Mouse (Mus musculus): ENCODE measurements around the gene Arl15. TPM values are rescaled to one million over a fixed set of nuclear protein-coding genes. Genes with fewer than 3 reads are reported as not detected.

Gene Arl15
- polyA plus RNA-seq, 1 experiment from 2014 or later = 3.7 TPM

DNA sequence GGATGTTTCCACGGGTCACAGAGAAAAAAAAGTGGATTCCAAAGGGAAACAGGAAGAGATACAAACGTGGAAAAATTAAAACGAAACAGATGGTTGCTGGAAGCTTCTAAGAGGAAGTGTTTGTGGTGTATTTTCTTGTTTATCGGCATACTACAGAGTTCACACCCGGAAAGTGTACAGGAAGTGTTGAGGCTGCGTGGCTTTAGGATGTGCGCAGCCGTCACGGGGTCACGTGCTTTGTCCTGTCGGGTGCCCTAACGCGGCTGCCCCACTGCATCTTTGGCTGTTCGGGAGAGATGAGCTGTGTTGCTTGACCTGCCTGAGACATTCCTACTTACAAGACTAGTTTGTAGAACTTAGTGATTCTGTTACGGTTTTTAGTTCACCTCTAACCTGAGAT lies 76.1 kb downstream of the Arl15 start:
- Histone ChIP-seq H3K4me1 (replicated peaks; ENCODE audit: control insufficient read depth, insufficient read depth) (no peaks in the 10 kb centered on the region), H3K36me3 (ENCODE audit: control insufficient read depth, insufficient read depth, low read length) (no peaks in the 10 kb centered on the region), H3K4me3 (ENCODE audit: low read depth, low read length) (no peak overlapping the region), H3K27me3 (ENCODE audit: control insufficient read depth, insufficient read depth, low read length) (no peaks in the 10 kb centered on the region), H3K9ac (ENCODE audit: low read length) (no peak overlapping the region), H3K9me3 (ENCODE audit: control insufficient read depth, low read length) (no peaks in the 10 kb centered on the region), H3K4me2 (replicated peaks; ENCODE audit: low read depth) (no peak overlapping the region), H3K27ac (replicated peaks) (no peak overlapping the region)
- ATAC-seq (ENCODE audit: low FRiP score, low TSS enrichment) (no peak), DNase-seq (ENCODE audit: low spot score) (no peak)
- TF ChIP-seq CTCF (IDR thresholded peaks at IDR 0.05; ENCODE audit: low read depth) (no peak), EP300 (optimal IDR thresholded peaks at IDR 0.05) (no peak)
- 84% methylated on average over 15 of the region's 15 CpGs for WGBS

DNA sequence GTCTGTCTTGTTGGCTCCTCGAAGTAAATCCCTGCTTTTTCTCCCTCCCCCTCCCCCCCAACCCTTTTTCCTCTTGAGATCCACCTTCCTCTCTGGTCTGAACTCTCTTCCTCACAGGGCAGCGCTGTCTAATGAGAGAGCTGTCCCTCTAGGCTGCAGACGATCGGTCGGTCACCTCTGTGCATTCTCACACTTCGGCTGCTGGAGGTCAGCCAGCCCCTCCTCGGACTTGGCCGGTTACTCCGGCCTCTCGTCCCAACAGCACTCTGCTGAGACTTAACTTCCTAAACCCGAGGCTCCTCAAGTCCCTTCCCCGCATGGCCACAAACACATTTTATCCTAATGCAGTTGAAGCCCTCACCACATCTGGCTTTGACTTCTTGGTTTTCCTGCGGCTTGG lies 77.5 kb downstream of the Arl15 start:
- WGBS = 42% methylated on average over 13 of the region's 13 CpGs
- Histone ChIP-seq H3K4me2 (replicated peaks; ENCODE audit: low read depth) (peak overlapping the region; percentile 31; the same call in 1 of the 2 replicates), H3K9ac (ENCODE audit: low read length) (no peak overlapping the region), H3K4me3 (ENCODE audit: low read depth, low read length) (no peak overlapping the region), H3K27me3 (ENCODE audit: control insufficient read depth, insufficient read depth, low read length) (no peaks in the 10 kb centered on the region), H3K9me3 (ENCODE audit: control insufficient read depth, low read length) (no peaks in the 10 kb centered on the region), H3K36me3 (ENCODE audit: control insufficient read depth, insufficient read depth, low read length) (no peaks in the 10 kb centered on the region), H3K4me1 (replicated peaks; ENCODE audit: control insufficient read depth, insufficient read depth) (no peaks in the 10 kb centered on the region), H3K27ac (replicated peaks) (no peak overlapping the region)
- TF ChIP-seq EP300 (optimal IDR thresholded peaks at IDR 0.05) (no peak), CTCF (IDR thresholded peaks at IDR 0.05; ENCODE audit: low read depth) (no peak)
- no peak for DNase-seq (ENCODE audit: low spot score)
- ATAC-seq (ENCODE audit: low FRiP score, low TSS enrichment) = no peak

GRCm38 (mm10) chr13:113875724-113876123 lies 81.4 kb downstream of the Arl15 start:
- no peaks in the 10 kb centered on the region for H3K9me3 ChIP-seq (ENCODE audit: control insufficient read depth, low read length)
- no peak for TF ChIP-seq EP300 (optimal IDR thresholded peaks at IDR 0.05)
- no peak for TF ChIP-seq CTCF (IDR thresholded peaks at IDR 0.05; ENCODE audit: low read depth)
- no peaks in the 10 kb centered on the region for H3K4me1 ChIP-seq (replicated peaks; ENCODE audit: control insufficient read depth, insufficient read depth)
- H3K9ac ChIP-seq (ENCODE audit: low read length) = no peak overlapping the region
- no peak for ATAC-seq (ENCODE audit: low FRiP score, low TSS enrichment)
- no peak overlapping the region for H3K27ac ChIP-seq (replicated peaks)
- H3K27me3 ChIP-seq (ENCODE audit: control insufficient read depth, insufficient read depth, low read length) = no peaks in the 10 kb centered on the region
- H3K4me3 ChIP-seq (ENCODE audit: low read depth, low read length) = no peak overlapping the region
- no peak overlapping the region for H3K4me2 ChIP-seq (replicated peaks; ENCODE audit: low read depth)
- no peak for DNase-seq (ENCODE audit: low spot score)
- 55% methylated on average over 4 of the region's 4 CpGs for WGBS
- no peaks in the 10 kb centered on the region for H3K36me3 ChIP-seq (ENCODE audit: control insufficient read depth, insufficient read depth, low read length)

DNA sequence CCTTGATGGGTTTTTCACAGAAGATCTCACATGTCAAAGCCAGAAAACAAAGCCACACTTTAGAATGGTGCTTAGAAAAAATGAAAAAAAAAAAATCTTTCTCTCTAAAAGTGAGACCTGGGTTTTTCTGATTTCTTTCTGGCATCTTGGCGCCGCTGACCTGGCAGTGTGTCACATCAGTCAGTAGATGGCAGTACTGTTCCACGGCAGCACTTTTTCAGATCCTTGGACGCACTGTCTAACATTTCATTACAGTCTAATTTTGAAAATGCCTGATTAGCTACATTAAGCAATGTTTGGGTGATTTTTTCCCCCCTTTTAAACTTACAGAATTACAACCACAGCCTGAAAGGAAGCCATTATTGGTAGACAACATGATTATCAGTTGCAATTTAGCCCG lies 83.1 kb downstream of the Arl15 start:
- H3K36me3 ChIP-seq (ENCODE audit: control insufficient read depth, insufficient read depth, low read length) = no peaks in the 10 kb centered on the region
- DNase-seq (ENCODE audit: low spot score) (peak; percentile 65), ATAC-seq (ENCODE audit: low FRiP score, low TSS enrichment) (no peak)
- 9% methylated on average over 5 of the region's 5 CpGs for WGBS
- no peaks in the 10 kb centered on the region for H3K27me3 ChIP-seq (ENCODE audit: control insufficient read depth, insufficient read depth, low read length)
- no peak overlapping the region for H3K4me2 ChIP-seq (replicated peaks; ENCODE audit: low read depth)
- TF ChIP-seq EP300 (optimal IDR thresholded peaks at IDR 0.05) (no peak), CTCF (IDR thresholded peaks at IDR 0.05; ENCODE audit: low read depth) (peak; percentile 98)
- H3K4me3 ChIP-seq (ENCODE audit: low read depth, low read length) = no peak overlapping the region
- no peak overlapping the region for H3K27ac ChIP-seq (replicated peaks)
- H3K4me1 ChIP-seq (replicated peaks; ENCODE audit: control insufficient read depth, insufficient read depth) = no peaks in the 10 kb centered on the region
- no peaks in the 10 kb centered on the region for H3K9me3 ChIP-seq (ENCODE audit: control insufficient read depth, low read length)
- no peak overlapping the region for H3K9ac ChIP-seq (ENCODE audit: low read length)

GRCm38 (mm10) chr13:113878571-113878970 lies 84.3 kb downstream of the Arl15 start:
- Histone ChIP-seq H3K4me1 (replicated peaks; ENCODE audit: control insufficient read depth, insufficient read depth) (no peaks in the 10 kb centered on the region), H3K27me3 (ENCODE audit: control insufficient read depth, insufficient read depth, low read length) (no peaks in the 10 kb centered on the region), H3K9me3 (ENCODE audit: control insufficient read depth, low read length) (no peaks in the 10 kb centered on the region), H3K27ac (replicated peaks) (no peak overlapping the region), H3K36me3 (ENCODE audit: control insufficient read depth, insufficient read depth, low read length) (no peaks in the 10 kb centered on the region), H3K9ac (ENCODE audit: low read length) (no peak overlapping the region), H3K4me2 (replicated peaks; ENCODE audit: low read depth) (no peak overlapping the region), H3K4me3 (ENCODE audit: low read depth, low read length) (no peak overlapping the region)
- ATAC-seq (ENCODE audit: low FRiP score, low TSS enrichment) (no peak), DNase-seq (ENCODE audit: low spot score) (no peak)
- 85% methylated on average over 12 of the region's 12 CpGs for WGBS
- TF ChIP-seq EP300 (optimal IDR thresholded peaks at IDR 0.05) = no peak

- Histone ChIP-seq H3K4me2 (replicated peaks; ENCODE audit: low read depth) (no peak overlapping the region), H3K36me3 (ENCODE audit: control insufficient read depth, insufficient read depth, low read length) (no peaks in the 10 kb centered on the region), H3K4me1 (replicated peaks; ENCODE audit: control insufficient read depth, insufficient read depth) (no peaks in the 10 kb centered on the region), H3K9me3 (ENCODE audit: control insufficient read depth, low read length) (no peaks in the 10 kb centered on the region), H3K9ac (ENCODE audit: low read length) (no peak overlapping the region), H3K27ac (replicated peaks) (no peak overlapping the region), H3K4me3 (ENCODE audit: low read depth, low read length) (no peak overlapping the region), H3K27me3 (ENCODE audit: control insufficient read depth, insufficient read depth, low read length) (no peaks in the 10 kb centered on the region)
- WGBS = 66% methylated on average over 20 of the region's 20 CpGs
- TF ChIP-seq CTCF (IDR thresholded peaks at IDR 0.05; ENCODE audit: low read depth) (no peak), EP300 (optimal IDR thresholded peaks at IDR 0.05) (no peak)
- ATAC-seq (ENCODE audit: low FRiP score, low TSS enrichment) (no peak), DNase-seq (ENCODE audit: low spot score) (no peak)
Observed at GRCm38 (mm10) chr13:113879651-113880327, 85.5 kb downstream of the Arl15 start.
